Mouse (Mus musculus) CH12.LX (cell line): ENCODE measurements around the gene Psmg3. TPM values are rescaled to one million over a fixed set of nuclear protein-coding genes. Genes with fewer than 3 reads are reported as not detected.

Experiments used
- DNase-seq: peaks from one replicate; pipeline ENCODE4 v3.0.0-alpha.2; 2013; ENCODE audit errors: extremely low read depth
- H3K27ac ChIP-seq: 2 replicates; pipeline ENCODE4 v1.5.1; 2012; ENCODE audit warnings: low read depth, mild to moderate bottlenecking, control low read depth, moderate library complexity; ENCODE audit not compliant: insufficient read depth
- H3K27me3 ChIP-seq: replicated peaks from 2 replicates; pipeline ENCODE3; 2012; ENCODE audit warnings: inconsistent platforms
- H3K36me3 ChIP-seq, 2 experiments: replicated peaks in 1 of 2; 2 replicates each; pipeline versions ENCODE3 to v1.6.1; 2012; ENCODE audit warnings: inconsistent platforms in 1 of 2, low read length in 1 of 2, mild to moderate bottlenecking in 1 of 2, mixed read lengths in 1 of 2, moderate library complexity in 1 of 2; ENCODE audit not compliant: control insufficient read depth in 1 of 2, insufficient read depth in 1 of 2
- H3K4me1 ChIP-seq, 2 experiments: 2 replicates each; pipeline ENCODE4 v1.6.1; 2012; ENCODE audit warnings: inconsistent platforms in 1 of 2, moderate library complexity in 1 of 2; ENCODE audit not compliant: insufficient read depth in 2 of 2, control insufficient read depth in 1 of 2
- H3K4me2 ChIP-seq: 2 replicates; pipeline ENCODE4 v1.6.1; 2012; ENCODE audit warnings: low read depth, mild to moderate bottlenecking, control low read depth; ENCODE audit not compliant: poor library complexity, insufficient read depth, severe bottlenecking
- H3K4me3 ChIP-seq, 3 experiments: fragments of 150-350 bp in 1 of 3; sonication (generic) in 1 of 3; replicated peaks in 1 of 3; 2 replicates each; pipeline versions ENCODE3 to v1.5.1; 2011 to 2012; ENCODE audit warnings: low read depth in 2 of 3, low read length in 2 of 3, mild to moderate bottlenecking in 2 of 3, moderate library complexity in 2 of 3, control low read depth in 1 of 3, improper control_type of control experiment in 1 of 3, inconsistent platforms in 1 of 3, mixed read lengths in 1 of 3; ENCODE audit not compliant: poor library complexity in 1 of 3
- H3K79me2 ChIP-seq: replicated peaks from 2 replicates; pipeline ENCODE4 v1.6.1; 2012; ENCODE audit warnings: mild to moderate bottlenecking, moderate library complexity; ENCODE audit not compliant: control insufficient read depth, poor library complexity, insufficient read depth, severe bottlenecking; ENCODE audit errors: extremely low read depth
- H3K9ac ChIP-seq: 2 replicates; pipeline ENCODE4 v1.6.1; 2012; ENCODE audit warnings: low read depth, mild to moderate bottlenecking, control low read depth, moderate library complexity; ENCODE audit not compliant: insufficient read depth
- H3K9me3 ChIP-seq: replicated peaks from 2 replicates; pipeline ENCODE3; 2012; ENCODE audit warnings: low read length, inconsistent platforms, mixed read lengths
- E2F4 ChIP-seq: IDR thresholded peaks from 2 replicates; pipeline ENCODE4 v1.6.1; 2011; ENCODE audit warnings: low read depth, low read length, improper control_type of control experiment; ENCODE audit not compliant: insufficient replicate concordance
- ELF1 ChIP-seq: IDR thresholded peaks from 2 replicates; pipeline ENCODE4 v1.6.1; 2014; ENCODE audit warnings: low read depth, mild to moderate bottlenecking, inconsistent platforms, low read length, improper control_type of control experiment
- HCFC1 ChIP-seq: IDR thresholded peaks from 2 replicates; pipeline ENCODE4 v1.6.1; 2012; ENCODE audit warnings: low read depth, mild to moderate bottlenecking, inconsistent platforms, low read length, improper control_type of control experiment
- JUND ChIP-seq: conservative IDR thresholded peaks from 2 replicates; pipeline ENCODE4 v1.6.1; 2011; ENCODE audit warnings: low read depth, low read length, improper control_type of control experiment
- MAFK ChIP-seq: IDR thresholded peaks from 2 replicates; pipeline ENCODE4 v1.6.1; 2011; ENCODE audit warnings: low read length, improper control_type of control experiment; ENCODE audit not compliant: insufficient replicate concordance
- MAX ChIP-seq: IDR thresholded peaks from 2 replicates; pipeline ENCODE4 v1.6.1; 2011; ENCODE audit warnings: low read length, improper control_type of control experiment
- MEF2A ChIP-seq: IDR thresholded peaks from 2 replicates; pipeline ENCODE4 v1.6.1; 2014; ENCODE audit warnings: low read depth, mild to moderate bottlenecking, inconsistent platforms, low read length, improper control_type of control experiment, borderline replicate concordance
- MXI1 ChIP-seq: IDR thresholded peaks from 2 replicates; pipeline ENCODE4 v1.6.1; 2011; ENCODE audit warnings: mild to moderate bottlenecking, low read depth, low read length, improper control_type of control experiment
- NELFE ChIP-seq: IDR thresholded peaks from 2 replicates; pipeline ENCODE4 v1.6.1; 2011; ENCODE audit warnings: low read depth, low read length, improper control_type of control experiment
- POLR2A ChIP-seq: IDR thresholded peaks from 2 replicates; pipeline ENCODE4 v1.6.1; 2011; ENCODE audit warnings: low read depth, mild to moderate bottlenecking, improper control_type of control experiment, low read length
- RAD21 ChIP-seq: IDR thresholded peaks from 2 replicates; pipeline ENCODE4 v1.6.1; 2011; ENCODE audit warnings: low read depth, mild to moderate bottlenecking, low read length, improper control_type of control experiment, moderate library complexity
- RCOR1 ChIP-seq: conservative IDR thresholded peaks from 2 replicates; pipeline ENCODE4 v1.6.1; 2012; ENCODE audit warnings: low read depth, mild to moderate bottlenecking, inconsistent platforms, low read length, improper control_type of control experiment
- SIN3A ChIP-seq: IDR thresholded peaks from 2 replicates; pipeline ENCODE4 v1.6.1; 2012; ENCODE audit warnings: low read length, improper control_type of control experiment, inconsistent platforms
- SMC3 ChIP-seq: IDR thresholded peaks from 2 replicates; pipeline ENCODE4 v1.6.1; 2011; ENCODE audit warnings: low read depth, low read length, improper control_type of control experiment
- TBP ChIP-seq: conservative IDR thresholded peaks from 2 replicates; pipeline ENCODE4 v1.6.1; 2011; ENCODE audit warnings: low read depth, low read length, improper control_type of control experiment
- ZKSCAN1 ChIP-seq: IDR thresholded peaks from 2 replicates; pipeline ENCODE4 v1.6.1; 2012; ENCODE audit warnings: low read depth, inconsistent platforms, low read length, improper control_type of control experiment, borderline replicate concordance
- dilution Hi-C: fragments of 300-500 bp; cut with MboI; formaldehyde crosslinking; loops from 2 replicates; pipeline ENCODE4 v1.14.3; 2020; ENCODE audit warnings: low sequenced_read_pairs; ENCODE audit not compliant: extremely low pct_unique_long_range_greater_than_20kb, extremely low pct_ligation_motif_present
- in situ Hi-C: fragments of 300-500 bp; cut with MboI; formaldehyde crosslinking; loops from 3 replicates; pipeline ENCODE4 v1.14.3; 2019; ENCODE audit warnings: low sequenced_read_pairs, low pct_ligation_motif_present, low pct_unique_long_range_greater_than_20kb, mixed read lengths
- polyA plus RNA-seq: library from polyadenylated mRNA; unstranded; fragments of >175 nt; gene quantifications from 2 replicates; pipeline ENCODE4 v1.2.1, GENCODE M21; 2012; ENCODE audit warnings: low read depth; ENCODE audit not compliant: insufficient read length
- total RNA-seq, 2 experiments: library from RNA; depleted of rRNA; stranded (reverse); fragments of 300-350 nt in 1 of 2; fragments of >200 nt in 1 of 2; gene quantifications; 2 replicates each; pipeline ENCODE4 v1.2.3; 2012 to 2014

Psmg3 gene
- total and polyA plus RNA-seq, 3 experiments = 43.5 to 101 (median 57.3) TPM

DNA sequence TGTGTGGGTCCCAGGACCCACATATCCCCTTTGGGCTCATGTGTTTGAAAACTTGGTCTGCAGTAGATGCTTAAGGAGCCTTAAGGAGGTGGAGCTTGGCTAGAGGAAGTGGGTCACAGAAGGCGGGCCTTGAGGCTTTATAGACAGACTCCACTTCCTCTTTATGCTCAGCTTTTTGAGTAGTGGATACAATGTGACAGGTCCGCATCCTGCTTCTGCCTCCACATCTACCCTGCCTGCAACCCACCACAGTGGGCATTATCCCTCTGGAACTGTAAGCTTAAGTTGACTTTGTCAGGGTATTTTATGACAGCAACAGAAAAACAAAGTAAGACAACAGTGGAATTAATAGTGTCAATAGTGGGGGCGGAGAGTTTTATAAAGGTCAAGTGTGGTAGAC is 4.0 kb upstream of the Psmg3 start:
- H3K4me2 ChIP-seq = no peak overlapping the region
- peak overlapping the region in 2 of 3 experiments; percentile 31 to 49 for H3K4me3 ChIP-seq
- H3K36me3 ChIP-seq = peaks cover 0 to under 1% of the 10 kb centered on the region in 2 experiments
- no peak overlapping the region for H3K27ac ChIP-seq
- dilution Hi-C loops = no loop called here
- peaks cover 3 to 25% of the 10 kb centered on the region in 2 experiments; a peak in 3 of 4 replicates for H3K4me1 ChIP-seq
- peak; percentile 82 for DNase-seq
- peaks cover 2% of the 10 kb centered on the region for H3K9me3 ChIP-seq
- in situ Hi-C loops = loop anchor here (5.0 to 25.0 kb wide), 3 partner anchors 137 to 584 kb away; partner anchors contain the start of gene Eif3b
- peaks cover 6% of the 10 kb centered on the region for H3K27me3 ChIP-seq
- TF ChIP-seq E2F4 (no peak), HCFC1 (peak; percentile 40), POLR2A (peak; percentile 63), ELF1 (0 out of 2 replicates have a peak, but pooled peaks have one; percentile 26), SIN3A (no peak), MEF2A (no peak), TBP (peak; percentile 83)
- H3K9ac ChIP-seq = no peak overlapping the region
- H3K79me2 ChIP-seq = peaks cover 9% of the 10 kb centered on the region

DNA sequence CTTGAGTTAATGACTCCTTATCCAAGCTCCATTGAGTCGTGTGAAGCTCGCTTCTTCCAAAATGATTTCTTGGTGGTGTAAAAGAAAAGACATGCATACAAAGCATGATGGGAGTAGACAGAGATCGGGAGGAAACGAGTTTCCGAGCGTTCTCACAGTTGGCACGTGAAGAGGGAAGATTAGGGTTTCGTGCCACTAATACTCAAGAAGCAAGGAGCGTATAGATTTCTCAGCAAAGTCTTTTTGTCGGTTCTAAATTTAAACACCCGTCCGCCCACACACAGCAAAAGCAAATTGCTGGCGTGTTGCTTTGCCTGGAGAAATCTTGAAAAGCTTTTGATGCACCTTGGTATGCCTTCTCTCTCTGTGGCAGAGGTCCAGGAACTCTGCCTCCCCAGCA is 2.7 kb upstream of the Psmg3 start:
- no peak overlapping the region for H3K4me2 ChIP-seq
- H3K9ac ChIP-seq = no peak overlapping the region
- no peak overlapping the region for H3K27ac ChIP-seq
- H3K27me3 ChIP-seq = no peaks in the 10 kb centered on the region
- no peak overlapping the region for H3K4me3 ChIP-seq
- peaks cover 5 to 34% of the 10 kb centered on the region in 2 experiments; a peak in 3 of 4 replicates for H3K4me1 ChIP-seq
- H3K9me3 ChIP-seq = peaks cover 2% of the 10 kb centered on the region
- peaks cover 7 to 12% of the 10 kb centered on the region in 2 experiments for H3K36me3 ChIP-seq
- TF ChIP-seq RAD21 = no peak
- TF ChIP-seq MAFK = no peak
- no peak for TF ChIP-seq ZKSCAN1
- TF ChIP-seq MAX = no peak
- no peak for TF ChIP-seq SMC3
- TF ChIP-seq JUND = no peak
- TF ChIP-seq MXI1 = no peak
- TF ChIP-seq RCOR1 = no peak
- no peak for TF ChIP-seq MEF2A
- TF ChIP-seq NELFE = no peak
- TF ChIP-seq E2F4 = no peak
- dilution Hi-C loops = no loop called here
- in situ Hi-C loops = loop anchor here (25.0 kb wide), 1 partner anchor 458 kb away; no protein-coding TSS in a partner anchor
- no peak for DNase-seq
- peaks cover 13% of the 10 kb centered on the region for H3K79me2 ChIP-seq
